Mouse (Mus musculus): ENCODE data around the gene Actr3. TPM values are rescaled to one million over a fixed set of nuclear protein-coding genes. Genes with fewer than 3 reads are reported as not detected.

Gene Actr3
- polyA plus RNA-seq, 1 experiment, result 64.6 TPM

DNA sequence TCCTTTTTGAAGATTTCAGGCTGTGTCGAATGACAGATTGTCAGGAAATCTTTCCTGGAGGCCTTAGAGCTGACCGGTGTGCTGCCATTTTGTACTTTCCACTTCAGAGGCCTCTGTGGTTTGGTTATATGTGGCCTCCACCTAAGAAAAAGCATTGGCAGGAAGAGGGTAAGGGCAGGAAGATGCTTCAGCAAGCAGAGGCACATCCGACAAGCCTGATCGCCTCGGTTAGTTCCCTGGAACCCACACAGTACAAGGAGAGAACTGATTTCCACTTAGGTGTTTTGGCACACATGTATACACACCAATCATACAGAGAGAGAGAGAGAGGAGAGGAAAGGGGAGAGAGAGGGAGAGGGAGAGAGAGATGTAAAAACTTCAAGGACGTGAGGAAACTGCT is 5.7 kb upstream of the Actr3 start:
- no peak for DNase-seq
- Histone ChIP-seq H3K4me1 (ENCODE audit: control insufficient read depth, insufficient read depth, low read length) (peaks cover 11% of the 10 kb centered on the region), H3K4me3 (replicated peaks; ENCODE audit: extremely low read depth, low read depth, low read length) (no peak overlapping the region)
- no peak for TF ChIP-seq POLR2A (IDR thresholded peaks at IDR 0.05; ENCODE audit: borderline replicate concordance, extremely low read depth, low read depth, low read length)
- no peak for TF ChIP-seq CTCF (IDR thresholded peaks at IDR 0.05; ENCODE audit: insufficient read depth, low read length)
- WGBS, result 39% methylated on average over 6 of the region's 6 CpGs

DNA sequence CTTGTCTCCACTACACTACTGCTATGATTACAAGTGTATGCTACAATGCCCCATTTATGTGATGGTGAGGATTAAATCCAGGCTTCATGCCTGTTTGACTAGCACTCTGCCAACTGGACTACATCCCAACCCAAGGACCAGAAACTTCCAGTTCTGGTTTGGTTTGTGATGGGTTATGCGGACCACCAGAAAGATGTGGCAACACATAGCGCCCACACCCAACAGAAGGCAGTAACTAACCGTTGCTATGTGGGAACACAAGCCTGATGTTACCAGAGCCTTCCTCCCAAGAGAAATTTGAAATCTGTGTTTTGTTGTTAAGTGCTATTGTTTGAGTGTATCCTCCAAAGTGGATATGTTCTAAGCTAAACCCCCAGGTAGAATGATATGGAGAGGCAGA is 4.0 kb upstream of the Actr3 start:
- WGBS, result 87% methylated on average over 3 of the region's 3 CpGs

DNA sequence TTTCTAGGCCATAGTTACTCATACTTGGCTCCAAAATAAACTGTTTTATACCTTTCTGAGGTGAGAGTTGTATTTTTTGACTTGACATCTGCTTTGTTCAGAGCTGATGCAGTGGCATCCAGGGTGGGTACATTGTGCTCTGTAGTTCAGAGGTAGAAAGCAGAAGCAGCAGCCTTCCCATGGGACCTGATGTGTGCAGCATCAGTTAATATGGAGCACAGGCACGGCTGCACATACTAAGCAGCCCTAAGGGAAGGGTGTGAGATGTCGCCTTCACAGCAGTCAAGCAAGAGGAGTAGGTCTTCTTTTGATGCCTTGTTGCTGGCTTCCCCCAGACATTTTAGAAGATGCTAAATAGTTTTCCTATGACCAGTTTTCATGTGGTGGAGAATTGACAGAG is 3.3 kb upstream of the Actr3 start:
- TF ChIP-seq CTCF (IDR thresholded peaks at IDR 0.05; ENCODE audit: insufficient read depth, low read length), result no peak
- TF ChIP-seq POLR2A (IDR thresholded peaks at IDR 0.05; ENCODE audit: borderline replicate concordance, extremely low read depth, low read depth, low read length), result no peak
- WGBS, result 88% methylated on average over 2 of the region's 2 CpGs
- H3K4me3 ChIP-seq (replicated peaks; ENCODE audit: extremely low read depth, low read depth, low read length), result no peak overlapping the region
- DNase-seq, result no peak
- H3K4me1 ChIP-seq (ENCODE audit: control insufficient read depth, insufficient read depth, low read length), result peaks cover 14% of the 10 kb centered on the region

More for the DNA sequence above, 4.0 kb upstream of the Actr3 start:
- DNase-seq, result no peak
- TF ChIP-seq CTCF (IDR thresholded peaks at IDR 0.05; ENCODE audit: insufficient read depth, low read length) (no peak), POLR2A (IDR thresholded peaks at IDR 0.05; ENCODE audit: borderline replicate concordance, extremely low read depth, low read depth, low read length) (no peak)
- Histone ChIP-seq H3K4me1 (ENCODE audit: control insufficient read depth, insufficient read depth, low read length) (peaks cover 14% of the 10 kb centered on the region), H3K4me3 (replicated peaks; ENCODE audit: extremely low read depth, low read depth, low read length) (no peak overlapping the region)

DNA sequence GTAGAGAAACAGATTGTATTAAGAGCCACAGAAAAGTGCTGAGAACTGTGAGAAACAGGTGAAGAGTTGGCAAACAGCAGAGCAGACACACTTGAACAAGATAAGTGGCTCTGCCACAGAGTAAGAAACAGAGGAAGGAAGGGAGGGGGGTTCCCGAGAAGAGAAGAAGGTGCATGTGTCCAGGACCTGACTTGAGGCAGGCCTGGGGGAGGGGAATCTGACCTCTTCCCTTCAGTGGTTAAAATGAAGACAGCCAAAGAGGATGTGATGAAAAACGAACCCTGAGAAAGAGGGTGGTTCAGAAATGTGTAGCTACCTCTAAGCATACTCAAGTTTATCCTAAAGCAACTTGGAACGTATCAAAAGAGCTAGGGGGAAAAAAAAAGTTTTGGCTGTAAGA is 2.4 kb upstream of the Actr3 start:
- no peak overlapping the region for H3K4me3 ChIP-seq (replicated peaks; ENCODE audit: extremely low read depth, low read depth, low read length)
- TF ChIP-seq CTCF (IDR thresholded peaks at IDR 0.05; ENCODE audit: insufficient read depth, low read length), result no peak
- WGBS, result 24% methylated on average over 3 of the region's 3 CpGs
- peaks cover 17% of the 10 kb centered on the region for H3K4me1 ChIP-seq (ENCODE audit: control insufficient read depth, insufficient read depth, low read length)
- no peak for DNase-seq

DNA sequence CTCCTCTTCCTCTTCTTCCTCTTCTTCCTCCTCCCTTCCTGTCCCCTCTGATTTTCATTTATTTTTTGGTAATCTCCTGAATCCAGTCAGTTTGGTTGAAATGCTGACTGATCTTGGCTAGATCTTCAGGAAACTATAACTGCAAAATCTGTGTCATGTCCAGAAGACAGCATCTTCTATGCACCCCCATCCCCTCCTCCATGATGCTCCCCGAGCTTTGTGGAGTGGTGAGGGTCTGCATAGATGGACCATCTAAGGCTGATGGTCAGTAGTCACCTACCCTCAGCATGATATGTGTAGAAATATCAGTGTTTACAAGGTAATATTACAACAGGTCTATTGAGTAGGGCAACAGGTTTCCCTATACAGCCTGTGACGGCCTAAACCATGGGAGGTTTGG is 1.6 kb upstream of the Actr3 start:
- 91% methylated on average over 2 of the region's 2 CpGs for WGBS
- no peak for TF ChIP-seq POLR2A (IDR thresholded peaks at IDR 0.05; ENCODE audit: borderline replicate concordance, extremely low read depth, low read depth, low read length)
- TF ChIP-seq CTCF (IDR thresholded peaks at IDR 0.05; ENCODE audit: insufficient read depth, low read length), result no peak

DNA sequence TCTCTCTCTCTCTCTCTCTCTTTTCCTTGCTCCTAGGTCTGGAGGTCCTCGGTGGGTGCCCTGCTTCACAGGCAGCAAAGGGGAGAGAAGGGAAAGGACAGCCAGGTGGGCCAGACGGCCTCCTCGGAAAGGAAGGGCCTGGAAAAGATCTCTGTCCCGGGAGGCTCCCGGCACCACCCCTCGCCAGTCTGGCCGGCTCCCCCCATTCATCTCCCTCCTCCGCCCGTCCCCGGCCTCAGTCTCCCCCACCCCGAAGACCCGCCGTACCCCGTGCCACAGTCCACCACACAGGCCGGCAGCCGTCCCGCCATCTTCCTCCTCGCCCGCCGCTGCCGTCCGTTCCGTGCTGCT is 534 bp downstream of the Actr3 start:
- H3K4me3 ChIP-seq (replicated peaks; ENCODE audit: extremely low read depth, low read depth, low read length), result peak overlapping the region; percentile 70
- WGBS, result under 1% methylated on average over 20 of the region's 23 CpGs
- TF ChIP-seq CTCF (IDR thresholded peaks at IDR 0.05; ENCODE audit: insufficient read depth, low read length), result no peak
- no peak for TF ChIP-seq POLR2A (IDR thresholded peaks at IDR 0.05; ENCODE audit: borderline replicate concordance, extremely low read depth, low read depth, low read length)
- peaks cover 22% of the 10 kb centered on the region for H3K4me1 ChIP-seq (ENCODE audit: control insufficient read depth, insufficient read depth, low read length)
- no peak for DNase-seq

More for the DNA sequence above, 1.6 kb upstream of the Actr3 start:
- DNase-seq, result no peak
- Histone ChIP-seq H3K4me1 (ENCODE audit: control insufficient read depth, insufficient read depth, low read length) (peaks cover 22% of the 10 kb centered on the region), H3K4me3 (replicated peaks; ENCODE audit: extremely low read depth, low read depth, low read length) (no peak overlapping the region)

DNA sequence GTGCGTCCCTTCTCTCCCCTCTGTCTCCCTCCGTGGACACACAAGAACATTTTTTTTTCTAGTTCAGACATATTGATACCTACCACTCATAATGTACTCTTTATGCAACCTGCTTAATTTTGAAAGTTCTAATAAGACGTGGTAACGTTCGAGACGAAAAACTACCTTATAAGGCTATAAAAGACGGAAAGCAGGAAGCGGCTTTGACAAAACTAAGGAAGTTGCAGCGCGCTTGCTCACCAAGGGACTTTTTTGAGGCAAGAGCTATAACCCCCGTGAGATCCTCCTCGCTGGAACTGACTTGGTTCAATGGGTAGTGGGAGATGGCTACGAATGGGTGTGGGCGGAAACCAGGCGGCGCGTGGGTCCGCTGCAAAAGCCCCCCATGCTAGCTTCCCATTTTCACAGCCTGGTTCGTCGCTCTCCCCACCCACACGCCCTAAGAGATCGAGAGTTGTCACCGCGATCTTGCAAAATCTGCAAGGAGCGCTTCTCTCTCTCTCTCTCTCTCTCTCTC is 984 bp downstream of the Actr3 start:
- Histone ChIP-seq H3K4me3 (replicated peaks; ENCODE audit: extremely low read depth, low read depth, low read length) (peak overlapping the region; percentile 70), H3K4me1 (ENCODE audit: control insufficient read depth, insufficient read depth, low read length) (peaks cover 24% of the 10 kb centered on the region)
- under 1% methylated on average over 25 of the region's 25 CpGs for WGBS
- peak; percentile 62 for DNase-seq
- TF ChIP-seq CTCF (IDR thresholded peaks at IDR 0.05; ENCODE audit: insufficient read depth, low read length) (no peak), POLR2A (IDR thresholded peaks at IDR 0.05; ENCODE audit: borderline replicate concordance, extremely low read depth, low read depth, low read length) (peak; percentile 49; the same call in 1 of the 2 replicates)

DNA sequence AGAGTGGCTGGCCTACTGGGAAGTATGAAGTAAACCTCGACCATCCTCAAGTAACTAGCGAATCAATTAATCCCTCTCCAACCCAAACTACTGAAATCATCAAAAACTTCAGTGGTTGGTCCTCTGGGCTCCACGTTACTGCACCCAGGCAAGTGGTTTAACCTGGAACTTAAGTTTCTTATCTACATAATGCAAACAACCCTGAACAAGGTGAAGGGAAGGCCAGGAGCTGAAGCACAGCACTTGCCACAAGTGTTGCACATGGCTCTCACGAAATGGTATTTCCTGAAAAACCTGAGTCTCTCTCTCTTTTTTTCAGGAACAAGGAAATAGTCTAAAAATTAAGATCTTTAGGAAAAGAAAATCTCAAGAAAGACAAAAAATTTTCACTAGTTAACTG is 4.2 kb downstream of the Actr3 start:
- no peak for DNase-seq
- H3K4me1 ChIP-seq (ENCODE audit: control insufficient read depth, insufficient read depth, low read length), result peaks cover 30% of the 10 kb centered on the region
- TF ChIP-seq CTCF (IDR thresholded peaks at IDR 0.05; ENCODE audit: insufficient read depth, low read length) (no peak), POLR2A (IDR thresholded peaks at IDR 0.05; ENCODE audit: borderline replicate concordance, extremely low read depth, low read depth, low read length) (no peak)
- 42% methylated on average over 4 of the region's 4 CpGs for WGBS
- no peak overlapping the region for H3K4me3 ChIP-seq (replicated peaks; ENCODE audit: extremely low read depth, low read depth, low read length)

DNA sequence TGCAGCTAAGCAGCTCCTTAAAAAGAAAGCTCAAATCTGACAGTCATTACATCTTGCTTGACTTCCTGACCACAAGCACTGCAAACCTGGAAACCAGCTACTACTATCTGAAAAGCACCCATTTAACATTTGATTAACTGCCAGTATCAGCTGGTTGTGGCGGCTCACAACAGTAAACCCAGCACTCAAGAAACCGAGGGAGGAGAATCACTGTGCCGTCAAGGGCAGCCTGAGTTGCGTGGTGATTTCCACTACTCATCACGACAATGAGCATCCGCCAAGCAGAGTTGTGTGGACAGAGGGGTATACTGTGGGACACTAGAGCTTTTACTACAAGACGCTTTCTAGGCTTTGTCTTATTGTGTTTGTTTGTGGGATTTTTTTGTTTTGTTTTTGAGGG is 4.8 kb downstream of the Actr3 start:
- no peak overlapping the region for H3K4me3 ChIP-seq (replicated peaks; ENCODE audit: extremely low read depth, low read depth, low read length)
- no peak for TF ChIP-seq CTCF (IDR thresholded peaks at IDR 0.05; ENCODE audit: insufficient read depth, low read length)
- peaks cover 29% of the 10 kb centered on the region for H3K4me1 ChIP-seq (ENCODE audit: control insufficient read depth, insufficient read depth, low read length)
- WGBS, result 21% methylated on average over 7 of the region's 7 CpGs
- DNase-seq, result no peak

DNA sequence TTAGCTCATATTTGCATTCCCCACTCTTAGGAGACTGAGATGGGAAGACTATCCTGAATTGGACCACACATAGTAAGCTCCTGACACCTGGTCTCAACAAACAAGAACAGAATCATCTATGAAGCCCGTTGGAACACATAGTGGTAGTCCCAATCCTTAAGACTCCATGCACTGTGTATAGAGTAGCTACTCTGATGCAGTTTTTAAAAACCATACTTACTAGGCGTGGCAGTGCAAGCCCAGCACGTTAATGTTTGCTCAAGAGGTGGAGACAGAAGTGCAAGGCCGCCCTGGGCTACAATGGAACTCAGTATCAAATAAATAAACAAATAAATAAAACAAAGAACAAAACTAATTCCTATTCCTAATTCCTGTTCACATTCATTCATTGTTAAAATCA is 5.5 kb downstream of the Actr3 start:
- no peak for DNase-seq
- 38% methylated on average over 4 of the region's 4 CpGs for WGBS
- Histone ChIP-seq H3K4me1 (ENCODE audit: control insufficient read depth, insufficient read depth, low read length) (peaks cover 35% of the 10 kb centered on the region), H3K4me3 (replicated peaks; ENCODE audit: extremely low read depth, low read depth, low read length) (no peak overlapping the region)
- TF ChIP-seq CTCF (IDR thresholded peaks at IDR 0.05; ENCODE audit: insufficient read depth, low read length) (no peak), POLR2A (IDR thresholded peaks at IDR 0.05; ENCODE audit: borderline replicate concordance, extremely low read depth, low read depth, low read length) (no peak)

DNA sequence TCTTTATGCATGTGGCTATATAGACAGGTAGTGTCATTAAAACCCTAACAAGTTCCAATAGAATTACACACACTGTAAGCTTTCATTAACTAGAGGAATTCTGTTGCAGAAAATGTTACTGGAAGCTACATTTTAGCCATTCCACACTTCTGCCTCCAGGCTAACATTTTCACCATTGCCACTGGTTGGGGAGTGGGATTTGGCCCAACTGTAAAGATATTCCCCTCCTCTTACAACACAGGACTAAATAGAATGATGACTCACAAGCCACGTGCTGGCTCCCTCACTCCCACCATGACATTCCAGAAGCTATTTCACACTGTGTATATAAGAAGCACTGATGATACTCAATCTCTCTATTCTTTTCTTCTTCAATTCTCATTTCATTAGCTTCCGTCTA is 7.2 kb downstream of the Actr3 start:
- 41% methylated on average over 2 of the region's 2 CpGs for WGBS
- H3K4me1 ChIP-seq (ENCODE audit: control insufficient read depth, insufficient read depth, low read length), result peaks cover 36% of the 10 kb centered on the region
- H3K4me3 ChIP-seq (replicated peaks; ENCODE audit: extremely low read depth, low read depth, low read length), result no peak overlapping the region
- DNase-seq, result no peak
- TF ChIP-seq CTCF (IDR thresholded peaks at IDR 0.05; ENCODE audit: insufficient read depth, low read length) (no peak), POLR2A (IDR thresholded peaks at IDR 0.05; ENCODE audit: borderline replicate concordance, extremely low read depth, low read depth, low read length) (no peak)
